Mouse (Mus musculus) liver, embryonic 15.5 days (tissue): Measurements from ENCODE around the gene Gfod2. TPM values are rescaled to one million over a fixed set of nuclear protein-coding genes. Genes with fewer than 3 reads are reported as not detected.

Source experiments
- ATAC-seq: fragments of 200-750 bp; cut with Nextera tagmentation; 2 replicates; pipeline ENCODE4 v1.8.0; 2017; ENCODE audit warnings: moderate number of reproducible peaks, mild to moderate bottlenecking, moderate library complexity; ENCODE audit not compliant: insufficient read depth
- H3K27ac ChIP-seq: fragments of 300-500 bp; sonication (generic); replicated peaks from 2 replicates; pipeline ENCODE4 v1.5.1; 2015; ENCODE audit warnings: mild to moderate bottlenecking, inconsistent platforms
- H3K27me3 ChIP-seq: fragments of 300-500 bp; sonication (generic); 2 replicates; pipeline ENCODE4 v1.6.1; 2015; ENCODE audit warnings: mild to moderate bottlenecking, inconsistent platforms
- H3K36me3 ChIP-seq: fragments of 300-500 bp; sonication (generic); replicated peaks from 2 replicates; pipeline ENCODE4 v1.6.1; 2015; ENCODE audit warnings: moderate library complexity, mild to moderate bottlenecking, inconsistent platforms
- H3K4me1 ChIP-seq: fragments of 300-500 bp; sonication (generic); replicated peaks from 2 replicates; pipeline ENCODE4 v1.6.1; 2015; ENCODE audit warnings: inconsistent platforms
- H3K4me2 ChIP-seq: fragments of 300-500 bp; sonication (generic); 2 replicates; pipeline ENCODE4 v1.6.1; 2015; ENCODE audit warnings: moderate library complexity, mild to moderate bottlenecking, inconsistent platforms
- H3K4me3 ChIP-seq: fragments of 300-500 bp; sonication (generic); replicated peaks from 2 replicates; pipeline ENCODE4 v1.5.1; 2015; ENCODE audit warnings: mild to moderate bottlenecking, inconsistent platforms
- H3K9ac ChIP-seq: fragments of 300-500 bp; sonication (generic); 2 replicates; pipeline ENCODE4 v1.6.1; 2015; ENCODE audit warnings: moderate library complexity, mild to moderate bottlenecking, inconsistent platforms
- H3K9me3 ChIP-seq: fragments of 300-500 bp; sonication (generic); replicated peaks from 2 replicates; pipeline ENCODE4 v1.6.1; 2016; ENCODE audit warnings: inconsistent platforms
- WGBS: fragments of 180-500 bp; shearing (Covaris S2); methylation state at CpG from one replicate; pipeline ENCODE4 v1.1.7; 2015; ENCODE audit warnings: mixed read lengths; ENCODE audit not compliant: insufficient replicate concordance; 5-methylcytosine and 5-hydroxymethylcytosine counted together
- polyA plus RNA-seq: library from polyadenylated mRNA; unstranded; fragments of >200 nt; fragmentation: Nextera tagmentation; extraction: Ambion mirVana; gene quantifications from 2 replicates; pipeline ENCODE4 v1.2.1, GENCODE M21; 2015

Gfod2 gene
- polyA plus RNA-seq, 1 experiment from 2014 or later: 1.8 TPM

GRCm38 (mm10) chr8:105716302-105716945 is 42.0 kb downstream of the Gfod2 start:
- no peak overlapping the region for H3K9ac ChIP-seq
- no peak overlapping the region for H3K4me3 ChIP-seq
- peaks cover 8% of the 10 kb centered on the region; the same call in 1 of the 2 replicates for H3K4me1 ChIP-seq
- H3K27me3 ChIP-seq: no peaks in the 10 kb centered on the region
- no peaks in the 10 kb centered on the region for H3K36me3 ChIP-seq
- WGBS: 86% methylated on average over 15 of the region's 15 CpGs
- H3K27ac ChIP-seq: no peak overlapping the region
- no peaks in the 10 kb centered on the region for H3K9me3 ChIP-seq
- ATAC-seq: no peak
- no peak overlapping the region for H3K4me2 ChIP-seq

GRCm38 (mm10) chr8:105715042-105715441 is 43.4 kb downstream of the Gfod2 start:
- no peak overlapping the region for H3K4me3 ChIP-seq
- H3K27me3 ChIP-seq: no peaks in the 10 kb centered on the region
- H3K36me3 ChIP-seq: no peaks in the 10 kb centered on the region
- H3K27ac ChIP-seq: no peak overlapping the region
- H3K9me3 ChIP-seq: no peaks in the 10 kb centered on the region
- no peak for ATAC-seq
- no peak overlapping the region for H3K4me2 ChIP-seq
- WGBS: 56% methylated on average over 6 of the region's 6 CpGs
- H3K4me1 ChIP-seq: peaks cover 8% of the 10 kb centered on the region; the same call in 1 of the 2 replicates
- H3K9ac ChIP-seq: no peak overlapping the region

GRCm38 (mm10) chr8:105714139-105714538 is 44.3 kb downstream of the Gfod2 start:
- WGBS: under 1% methylated on average over 3 of the region's 3 CpGs
- no peak for ATAC-seq

DNA sequence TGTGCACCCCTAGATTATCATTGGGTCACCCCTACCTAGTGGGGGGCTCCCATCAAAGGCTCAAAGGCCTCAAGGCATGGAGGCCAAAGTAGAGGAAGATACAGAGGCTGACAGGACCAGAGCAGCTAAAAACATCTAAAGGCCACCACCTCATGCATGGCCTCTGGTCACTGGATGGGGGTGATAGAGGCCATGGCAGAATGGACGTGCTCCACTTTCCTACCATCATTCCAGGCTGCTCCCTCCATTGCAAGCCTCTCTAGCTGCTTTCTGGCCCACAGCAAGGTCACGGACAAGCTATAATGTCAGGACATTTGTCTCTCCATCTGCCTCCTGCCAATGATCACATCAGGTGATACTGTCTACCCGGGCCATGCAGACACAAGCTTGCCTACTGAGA is 46.2 kb downstream of the Gfod2 start:
- H3K36me3 ChIP-seq: no peaks in the 10 kb centered on the region
- ATAC-seq: no peak
- H3K9ac ChIP-seq: no peak overlapping the region
- no peak overlapping the region for H3K4me2 ChIP-seq
- 61% methylated on average over 3 of the region's 3 CpGs for WGBS
- peaks cover 18% of the 10 kb centered on the region for H3K4me1 ChIP-seq
- H3K4me3 ChIP-seq: no peak overlapping the region
- H3K27ac ChIP-seq: no peak overlapping the region
- H3K27me3 ChIP-seq: no peaks in the 10 kb centered on the region
- no peaks in the 10 kb centered on the region for H3K9me3 ChIP-seq

More at GRCm38 (mm10) chr8:105714139-105714538, 44.3 kb downstream of the Gfod2 start:
- H3K36me3 ChIP-seq: no peaks in the 10 kb centered on the region
- H3K4me2 ChIP-seq: no peak overlapping the region
- no peak overlapping the region for H3K27ac ChIP-seq
- no peak overlapping the region for H3K9ac ChIP-seq
- peaks cover 8% of the 10 kb centered on the region; the same call in 1 of the 2 replicates for H3K4me1 ChIP-seq
- H3K27me3 ChIP-seq: no peaks in the 10 kb centered on the region
- H3K4me3 ChIP-seq: no peak overlapping the region
- no peaks in the 10 kb centered on the region for H3K9me3 ChIP-seq

DNA sequence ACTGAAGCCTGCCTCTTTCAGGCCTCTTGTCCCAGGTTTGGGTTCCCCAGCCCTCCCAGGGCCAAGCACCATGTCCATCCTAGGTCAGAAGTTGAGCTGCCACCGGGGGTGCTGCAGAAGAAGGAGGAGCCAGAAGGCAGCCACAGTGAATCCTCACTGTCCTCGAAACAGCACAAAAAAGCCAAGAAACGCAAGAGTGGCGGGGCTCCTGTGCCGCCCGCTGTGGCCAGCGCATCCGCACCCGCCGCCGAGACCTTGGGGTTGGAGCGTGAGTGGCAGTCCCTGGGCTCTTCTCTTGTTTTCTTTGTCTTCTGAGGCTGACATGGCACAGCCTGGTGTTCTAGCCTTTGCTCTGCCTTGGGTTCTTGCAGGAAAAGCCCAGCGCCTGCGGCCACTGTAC is 49.1 kb downstream of the Gfod2 start:
- 75% methylated on average over 14 of the region's 14 CpGs for WGBS
- H3K27me3 ChIP-seq: no peaks in the 10 kb centered on the region
- H3K4me1 ChIP-seq: peaks cover 24% of the 10 kb centered on the region
- no peak overlapping the region for H3K9ac ChIP-seq
- no peak for ATAC-seq
- H3K4me2 ChIP-seq: no peak overlapping the region
- 0 out of 2 replicates have a peak, but pooled peaks cover 3% of the 10 kb centered on the region for H3K36me3 ChIP-seq
- no peak overlapping the region for H3K27ac ChIP-seq
- no peak overlapping the region for H3K4me3 ChIP-seq
- H3K9me3 ChIP-seq: no peaks in the 10 kb centered on the region

DNA sequence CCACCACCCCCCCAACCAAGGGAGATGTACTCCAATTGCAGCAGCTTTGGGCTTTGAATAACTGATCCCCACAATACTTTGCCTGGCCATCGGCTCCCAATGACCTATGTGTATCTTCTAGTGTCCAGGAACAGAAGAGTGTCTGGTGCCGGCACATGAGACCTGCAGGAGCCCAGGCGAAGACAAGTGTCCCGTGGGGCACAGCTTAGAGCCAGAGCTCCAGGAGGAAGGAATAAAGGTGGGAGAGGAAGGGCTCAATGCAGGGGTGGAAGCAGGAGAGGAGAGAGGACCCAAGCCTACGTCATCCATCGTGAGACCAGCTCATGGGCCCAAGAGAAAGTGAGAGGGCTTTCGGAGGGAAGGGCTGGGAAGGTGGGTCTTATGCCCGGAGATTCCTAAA is 49.8 kb downstream of the Gfod2 start:
- Histone ChIP-seq H3K36me3 (0 out of 2 replicates have a peak, but pooled peaks cover 9% of the 10 kb centered on the region), H3K27me3 (no peaks in the 10 kb centered on the region), H3K4me3 (no peak overlapping the region), H3K9ac (no peak overlapping the region), H3K4me1 (peaks cover 24% of the 10 kb centered on the region), H3K4me2 (no peak overlapping the region), H3K27ac (no peak overlapping the region), H3K9me3 (no peaks in the 10 kb centered on the region)
- WGBS: 86% methylated on average over 8 of the region's 8 CpGs
- no peak for ATAC-seq

DNA sequence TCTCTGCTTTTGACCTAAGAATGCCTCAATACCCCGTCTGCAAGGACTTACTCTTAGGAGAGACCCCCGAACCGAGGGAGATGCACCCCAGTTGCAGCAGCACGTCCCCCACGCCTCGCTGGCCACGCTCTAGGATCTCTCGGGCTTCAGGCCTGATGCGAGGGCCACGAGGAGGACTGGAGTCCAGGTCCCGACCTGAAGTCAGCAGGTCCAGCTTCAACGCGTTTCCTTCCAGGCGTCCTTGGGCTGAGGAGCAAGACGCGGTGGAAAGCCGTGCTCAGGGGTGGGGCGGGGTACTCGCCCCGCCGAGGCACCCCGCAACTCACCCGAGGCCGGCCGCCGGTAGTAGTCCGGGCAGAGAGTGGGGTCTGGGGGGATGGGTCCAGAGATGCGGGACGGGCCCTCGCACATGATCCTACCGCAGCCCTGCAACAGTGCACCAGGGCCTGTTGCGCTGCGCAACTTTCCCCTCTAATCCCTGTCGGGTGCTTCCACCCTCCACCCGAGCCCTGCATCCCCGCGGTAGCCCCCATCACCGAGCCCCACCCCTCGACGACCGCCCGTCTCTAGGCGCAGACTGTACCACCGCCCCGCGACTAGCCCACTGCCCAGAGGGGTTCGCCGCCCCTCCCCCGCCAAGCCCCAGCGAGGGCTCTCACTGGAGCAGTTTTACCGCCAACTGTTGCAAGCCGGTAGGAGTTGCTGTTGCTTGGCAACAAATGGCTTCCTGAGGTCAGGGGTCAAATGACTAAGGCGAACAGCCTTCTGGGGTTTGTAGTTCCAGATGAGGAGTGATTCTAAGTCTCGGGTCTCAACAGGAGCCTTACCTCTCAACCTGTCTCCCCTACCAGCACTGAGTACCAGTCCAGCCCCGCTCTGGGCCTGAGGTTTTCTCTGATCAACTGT is 50.7 kb downstream of the Gfod2 start, which contains the start of the genes 4933405L10Rik and Enkd1:
TSS of gene 4933405L10Rik (plus strand) at position 158 of the 906 bp plus-strand sequence.
TSS of gene Enkd1 (minus strand) at position 713 of the 906 bp plus-strand sequence.
- WGBS: 1% methylated on average over 55 of the region's 55 CpGs
- peak within 1 kb of the TSS; percentile 76 for H3K4me3 ChIP-seq
- H3K9me3 ChIP-seq: no peaks in the 10 kb centered on the region
- ATAC-seq: peak; percentile 68
- H3K4me2 ChIP-seq: peak within 1 kb of the TSS; percentile 97
- H3K9ac ChIP-seq: peak within 1 kb of the TSS; percentile 62
- H3K27ac ChIP-seq: no peak within 1 kb of the TSS; the same call in 1 of the 2 replicates
- 0 out of 2 replicates have a peak, but pooled peaks cover 15% of the 10 kb centered on the region for H3K36me3 ChIP-seq
- H3K4me1 ChIP-seq: peaks cover 24% of the 10 kb centered on the region
- no peaks in the 10 kb centered on the region for H3K27me3 ChIP-seq

DNA sequence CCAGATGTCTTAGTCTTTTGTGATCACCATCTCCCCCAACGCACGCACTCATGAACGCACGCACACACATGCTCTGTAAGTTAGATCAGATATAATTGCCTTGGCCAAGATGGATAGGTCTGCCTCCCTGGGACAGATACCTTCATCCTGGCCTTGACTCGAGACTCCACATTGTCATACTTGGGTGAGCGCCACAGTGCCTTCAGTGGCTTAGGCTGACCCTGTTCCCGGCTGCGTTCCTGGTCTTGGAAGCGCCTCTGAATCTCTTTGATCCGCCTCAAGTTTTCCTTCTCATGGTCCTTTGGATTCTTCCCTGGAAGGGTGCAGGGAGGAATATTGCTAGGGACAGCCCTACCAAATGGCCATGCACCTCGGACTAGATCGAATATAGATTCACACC is 52.0 kb downstream of the Gfod2 start:
- H3K4me1 ChIP-seq: peaks cover 36% of the 10 kb centered on the region
- no peak overlapping the region for H3K4me3 ChIP-seq
- 71% methylated on average over 12 of the region's 12 CpGs for WGBS
- H3K27me3 ChIP-seq: no peaks in the 10 kb centered on the region
- H3K36me3 ChIP-seq: 0 out of 2 replicates have a peak, but pooled peaks cover 16% of the 10 kb centered on the region
- H3K4me2 ChIP-seq: peak overlapping the region; percentile 97; the same call in 1 of the 2 replicates
- no peak for ATAC-seq
- H3K27ac ChIP-seq: no peak overlapping the region
- no peaks in the 10 kb centered on the region for H3K9me3 ChIP-seq
- H3K9ac ChIP-seq: no peak overlapping the region

GRCm38 (mm10) chr8:105704955-105705354 is 53.5 kb downstream of the Gfod2 start:
- H3K36me3 ChIP-seq: 0 out of 2 replicates have a peak, but pooled peaks cover 16% of the 10 kb centered on the region
- no peaks in the 10 kb centered on the region for H3K9me3 ChIP-seq
- no peak overlapping the region for H3K27ac ChIP-seq
- no peak for ATAC-seq
- no peak overlapping the region for H3K4me3 ChIP-seq
- 76% methylated on average over 6 of the region's 6 CpGs for WGBS
- no peak overlapping the region for H3K9ac ChIP-seq
- no peaks in the 10 kb centered on the region for H3K27me3 ChIP-seq
- H3K4me2 ChIP-seq: no peak overlapping the region
- H3K4me1 ChIP-seq: peaks cover 43% of the 10 kb centered on the region

DNA sequence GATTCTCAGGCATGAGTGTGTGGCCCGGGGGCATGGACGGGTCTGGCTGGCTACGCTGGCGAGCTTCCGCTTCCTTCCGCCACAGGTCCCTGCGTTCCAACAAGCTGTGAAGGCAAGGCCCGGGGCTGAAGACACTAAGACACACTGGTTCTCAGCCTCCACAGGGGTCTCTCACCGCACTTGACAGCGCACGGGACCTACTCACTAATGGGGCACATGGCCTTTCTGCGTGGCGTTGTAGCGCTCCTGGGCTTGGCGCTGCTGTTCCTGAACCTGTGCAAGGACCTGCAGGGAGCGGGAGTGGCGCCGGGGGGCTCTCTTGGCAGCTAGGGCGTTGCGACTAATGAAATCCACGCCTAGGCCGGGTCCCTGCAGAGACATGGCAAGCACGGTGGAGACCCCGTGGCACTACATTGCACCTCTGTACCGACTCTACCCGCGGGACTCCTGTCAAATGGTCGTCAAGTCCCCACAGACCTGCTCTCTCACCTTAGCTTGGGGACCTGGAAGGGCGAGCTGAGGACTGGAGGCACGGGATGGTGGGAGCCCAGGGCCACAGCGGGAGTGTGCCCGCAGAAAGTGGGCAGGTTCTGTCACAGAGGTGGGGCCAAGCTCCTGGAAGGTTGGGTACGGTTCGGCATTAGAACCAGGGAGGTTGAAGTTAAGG is 54.2 kb downstream of the Gfod2 start:
- Histone ChIP-seq H3K9ac (no peak overlapping the region), H3K4me2 (no peak overlapping the region), H3K4me3 (no peak overlapping the region), H3K4me1 (peaks cover 49% of the 10 kb centered on the region), H3K9me3 (no peaks in the 10 kb centered on the region), H3K27me3 (no peaks in the 10 kb centered on the region), H3K27ac (no peak overlapping the region), H3K36me3 (0 out of 2 replicates have a peak, but pooled peaks cover 16% of the 10 kb centered on the region)
- no peak for ATAC-seq
- 89% methylated on average over 34 of the region's 34 CpGs for WGBS
